Mouse (Mus musculus) brown adipose tissue, adult 24 weeks (tissue): Measurements from ENCODE around the gene Aasdhppt. TPM values are rescaled to one million over a fixed set of nuclear protein-coding genes. Genes with fewer than 3 reads are reported as not detected.

ENCODE experiments used
- H3K27ac ChIP-seq: fragments of 200-500 bp; replicated peaks from 2 replicates; pipeline ENCODE4 v1.5.1; 2012; ENCODE audit warnings: low read depth, mild to moderate bottlenecking, low read length
- H3K4me1 ChIP-seq: fragments of 200-500 bp; 2 replicates; pipeline ENCODE4 v1.6.1; 2012; ENCODE audit warnings: low read length, mixed read lengths; ENCODE audit not compliant: control insufficient read depth, insufficient read depth, insufficient read length
- H3K4me3 ChIP-seq: fragments of 200-500 bp; 2 replicates; pipeline ENCODE4 v1.5.1; 2012; ENCODE audit warnings: low read depth, mild to moderate bottlenecking, low read length, moderate library complexity; ENCODE audit not compliant: insufficient read depth
- polyA plus RNA-seq: library from polyadenylated mRNA; stranded (reverse); fragments of >200 nt; gene quantifications from 2 replicates; pipeline ENCODE4 v1.2.4, GENCODE M21; 2012; ENCODE audit not compliant: missing spikeins, insufficient read depth, insufficient read length

Aasdhppt gene
- polyA plus RNA-seq = 25.0 and 31.8 TPM in 2 replicates

GRCm38 (mm10) chr9:4309351-4310085, at the start of gene Aasdhppt, which contains the start of gene Kbtbd3:
Aasdhppt (minus strand) TSS chr9:4309471.
Kbtbd3 (plus strand) TSS chr9:4309833.
- Histone ChIP-seq H3K4me1 (no peaks in the 10 kb centered on the region), H3K4me3 (peak within 1 kb of the TSS; percentile 86), H3K27ac (peak within 1 kb of the TSS; percentile 55)

GRCm38 (mm10) chr9:4353163-4353562, 43.9 kb upstream of the Aasdhppt start:
- H3K4me1 ChIP-seq = no peaks in the 10 kb centered on the region
- H3K4me3 ChIP-seq = no peak overlapping the region
- no peak overlapping the region for H3K27ac ChIP-seq

GRCm38 (mm10) chr9:4318939-4319721, 9.9 kb upstream of the Aasdhppt start:
- no peak overlapping the region for H3K27ac ChIP-seq
- H3K4me1 ChIP-seq = no peaks in the 10 kb centered on the region
- no peak overlapping the region for H3K4me3 ChIP-seq

- Histone ChIP-seq H3K4me1 (no peaks in the 10 kb centered on the region), H3K4me3 (no peak overlapping the region), H3K27ac (no peak overlapping the region)
These were observed 6.5 kb upstream of the Aasdhppt start for GRCm38 (mm10) chr9:4315746-4316145.

GRCm38 (mm10) chr9:4313946-4314345, 4.7 kb upstream of the Aasdhppt start:
- no peaks in the 10 kb centered on the region for H3K4me1 ChIP-seq
- H3K4me3 ChIP-seq = no peak overlapping the region

GRCm38 (mm10) chr9:4311162-4311561, 1.9 kb upstream of the Aasdhppt start:
- H3K27ac ChIP-seq = no peak overlapping the region
- no peaks in the 10 kb centered on the region for H3K4me1 ChIP-seq

More at GRCm38 (mm10) chr9:4313946-4314345, 4.7 kb upstream of the Aasdhppt start:
- no peak overlapping the region for H3K27ac ChIP-seq

GRCm38 (mm10) chr9:4310706-4311105, 1.4 kb upstream of the Aasdhppt start:
- no peak overlapping the region for H3K4me3 ChIP-seq
- no peak overlapping the region for H3K27ac ChIP-seq
- H3K4me1 ChIP-seq = no peaks in the 10 kb centered on the region

More at GRCm38 (mm10) chr9:4311162-4311561, 1.9 kb upstream of the Aasdhppt start:
- no peak overlapping the region for H3K4me3 ChIP-seq

GRCm38 (mm10) chr9:4308628-4309350, 482 bp downstream of the Aasdhppt start:
- Histone ChIP-seq H3K4me1 (no peaks in the 10 kb centered on the region), H3K27ac (peak overlapping the region; percentile 55; the same call in 1 of the 2 replicates), H3K4me3 (peak overlapping the region; percentile 86)

- Histone ChIP-seq H3K4me3 (no peak overlapping the region), H3K27ac (no peak overlapping the region), H3K4me1 (no peaks in the 10 kb centered on the region)
These were observed 4.4 kb downstream of the Aasdhppt start for GRCm38 (mm10) chr9:4304867-4305266.

GRCm38 (mm10) chr9:4300466-4300865, 8.8 kb downstream of the Aasdhppt start:
- Histone ChIP-seq H3K4me3 (no peak overlapping the region), H3K4me1 (no peaks in the 10 kb centered on the region), H3K27ac (no peak overlapping the region)

GRCm38 (mm10) chr9:4283850-4284249, 25.4 kb downstream of the Aasdhppt start:
- Histone ChIP-seq H3K4me1 (no peaks in the 10 kb centered on the region), H3K27ac (no peak overlapping the region), H3K4me3 (no peak overlapping the region)

GRCm38 (mm10) chr9:4266881-4267280, 42.4 kb downstream of the Aasdhppt start:
- Histone ChIP-seq H3K27ac (no peak overlapping the region), H3K4me3 (no peak overlapping the region), H3K4me1 (no peaks in the 10 kb centered on the region)

- no peak overlapping the region for H3K4me3 ChIP-seq
These were observed 48.6 kb downstream of the Aasdhppt start for GRCm38 (mm10) chr9:4260746-4261090.

GRCm38 (mm10) chr9:4259841-4260745, 49.2 kb downstream of the Aasdhppt start:
- Histone ChIP-seq H3K4me3 (no peak overlapping the region), H3K27ac (no peak overlapping the region), H3K4me1 (no peaks in the 10 kb centered on the region)

More at GRCm38 (mm10) chr9:4260746-4261090, 48.6 kb downstream of the Aasdhppt start:
- Histone ChIP-seq H3K27ac (no peak overlapping the region), H3K4me1 (no peaks in the 10 kb centered on the region)
